8 mouse cellular contexts compared by ENCODE assay signal in the genomic region with DNA sequence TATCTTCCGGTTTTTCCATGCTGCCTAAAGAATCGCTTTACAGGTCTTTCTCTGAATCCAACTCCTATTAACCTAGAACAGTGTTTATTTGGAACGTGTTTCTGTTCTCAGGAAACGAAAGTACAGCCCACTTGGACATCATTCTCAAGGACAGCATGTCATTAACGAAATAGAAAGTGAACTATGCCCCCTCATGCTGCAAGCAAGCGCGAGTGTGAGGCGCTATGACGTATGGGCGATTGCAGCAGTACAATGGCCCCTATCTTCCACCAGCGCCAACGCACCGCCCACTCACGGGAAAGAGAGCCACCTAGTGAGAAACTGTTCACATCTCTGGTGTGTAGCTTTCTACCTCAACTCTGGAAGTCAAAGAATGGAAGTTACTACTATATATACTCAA. TPM values are rescaled to one million over a fixed set of nuclear protein-coding genes. Genes with fewer than 3 reads are reported as not detected.
DNase-seq lines count a peak whose midpoint lies in the region; ATAC-seq lines count a peak whose summit lies in the region.

No protein-coding gene starts in this region.

- peaks cover 4% of the 10 kb centered on the region for H3K4me1 ChIP-seq in intestine, embryonic 15.5 days (replicated peaks)

- intact Hi-C loops in gastrocnemius, postnatal 36 days (cut with DNase I): loop anchor here (2.0 to 10.0 kb wide), 2 partner anchors 114 to 380 kb away; no protein-coding TSS in a partner anchor
- intact Hi-C loops in left cerebral cortex, postnatal 14 days (cut with DNase I): loop anchor here (5.0 kb wide), 3 partner anchors 112 to 137 kb away; a partner anchor contains a TSS

- no peaks in the 10 kb centered on the region for H3K9me3 ChIP-seq in intestine, embryonic 15.5 days

- H3K36me3 ChIP-seq in intestine, embryonic 15.5 days: no peaks in the 10 kb centered on the region

- ATAC-seq in intestine, embryonic 15.5 days: peak; percentile 44
- ATAC-seq in megakaryocyte-erythroid progenitor cell, adult 5-6 weeks (replicated peaks; ENCODE audit: low FRiP score, low TSS enrichment, poor library complexity, severe bottlenecking): peak; percentile 87

- peak; percentile 82 for DNase-seq in adrenal gland, adult 8-10 months
- DNase-seq in embryo, embryonic 11.5 days (ENCODE audit: low read depth, low spot score): peak; percentile 74
- peak; percentile 49 to 56 for DNase-seq in gastrocnemius, postnatal 36 days
- DNase-seq in left cerebral cortex, postnatal 14 days (ENCODE audit: low spot score in 2 of 2): peak; percentile 80
- peak; percentile 74 for DNase-seq in right cerebral cortex, postnatal 14 days
- DNase-seq in urinary bladder, postnatal 25 days (ENCODE audit: low spot score): peak; percentile 66

- H3K4me3 ChIP-seq in intestine, embryonic 15.5 days (replicated peaks): peak overlapping the region; percentile 33

- peak overlapping the region; percentile 99 for H3K4me2 ChIP-seq in intestine, embryonic 15.5 days (replicated peaks)

- H3K9ac ChIP-seq in intestine, embryonic 15.5 days: no peak overlapping the region

- H3K27ac ChIP-seq in intestine, embryonic 15.5 days: no peak overlapping the region

- H3K27me3 ChIP-seq in intestine, embryonic 15.5 days (replicated peaks): no peaks in the 10 kb centered on the region

- 2% methylated on average over 14 of the region's 14 CpGs for WGBS in intestine, embryonic 15.5 days

RNA-seq across cellular contexts. Expression of a gene that starts 2.0 kb away (rescaled TPM):
- total RNA-seq in adrenal gland, adult 8-10 months (2022): 10 to 100 TPM; 48.2 to 81.5 (median 69.6) TPM
- 10 to 100 TPM; 33.5 to 34.4 TPM for total RNA-seq in gastrocnemius, postnatal 36 days (2021)
- polyA plus RNA-seq in intestine, embryonic 15.5 days (2015; fragmentation: Nextera tagmentation; extraction: Ambion mirVana): 22.5 and 23.9 TPM in 2 replicates
- total RNA-seq in left cerebral cortex, postnatal 14 days (2021): 10 to 100 TPM; 81.4 to 89.8 TPM
- total RNA-seq in megakaryocyte-erythroid progenitor cell, adult 5-6 weeks (2014; fragmentation: Nextera tagmentation): 84.8 and 123 TPM in 2 replicates
- 40.4 and 45.5 TPM in 2 replicates for total RNA-seq in megakaryocyte-erythroid progenitor cell, adult 5-6 weeks (2017)

RNA-seq across cellular contexts. Expression of a gene that starts 50.3 kb away (rescaled TPM):
- 1 to 10 TPM; 1.5 to 3.0 (median 2.2) TPM for total RNA-seq in adrenal gland, adult 8-10 months (2022)
- total RNA-seq in gastrocnemius, postnatal 36 days (2021): under 1 TPM; 0.38 to 0.42 TPM
- 1.8 and 2.2 TPM in 2 replicates for polyA plus RNA-seq in intestine, embryonic 15.5 days (2015; fragmentation: Nextera tagmentation; extraction: Ambion mirVana)
- 100 to 1,000 TPM; 137 to 141 TPM for total RNA-seq in left cerebral cortex, postnatal 14 days (2021)
- total RNA-seq in megakaryocyte-erythroid progenitor cell, adult 5-6 weeks (2014; fragmentation: Nextera tagmentation): 0.24 and 1.1 TPM in 2 replicates
- 0.65 and 1.5 TPM in 2 replicates for total RNA-seq in megakaryocyte-erythroid progenitor cell, adult 5-6 weeks (2017)

Comparison
In these comparisons a context has a peak if more than half of its experiments do, and no peak if none do; other contexts are left out.
1. RNA of a gene that starts 50.3 kb away (total RNA-seq): 137 to 141 TPM in left cerebral cortex, postnatal 14 days; 1.5 to 3.0 TPM in adrenal gland, adult 8-10 months, 0.24 to 1.5 TPM in megakaryocyte-erythroid progenitor cell, adult 5-6 weeks and 0.38 to 0.42 TPM in gastrocnemius, postnatal 36 days; every median in the first group is over 10 times any median in the second.
2. Peak in every context shown above with its lines, with median percentiles within 50 percentile points of each other: DNase-seq.